Mouse (Mus musculus) adipocyte (in vitro differentiated cells): ENCODE measurements around the gene Olfr1148.

ENCODE experiments used
- DNase-seq: peaks from one replicate; pipeline ENCODE4 v3.0.0-alpha.2; 2016; ENCODE audit warnings: low spot score

Gene Olfr1148

GRCm38 (mm10) chr2:87830233-87830632, at the start of gene Olfr1148:
Gene Olfr1148, plus strand, starts transcription at chr2:87830533.
- DNase-seq, result no peak

DNA sequence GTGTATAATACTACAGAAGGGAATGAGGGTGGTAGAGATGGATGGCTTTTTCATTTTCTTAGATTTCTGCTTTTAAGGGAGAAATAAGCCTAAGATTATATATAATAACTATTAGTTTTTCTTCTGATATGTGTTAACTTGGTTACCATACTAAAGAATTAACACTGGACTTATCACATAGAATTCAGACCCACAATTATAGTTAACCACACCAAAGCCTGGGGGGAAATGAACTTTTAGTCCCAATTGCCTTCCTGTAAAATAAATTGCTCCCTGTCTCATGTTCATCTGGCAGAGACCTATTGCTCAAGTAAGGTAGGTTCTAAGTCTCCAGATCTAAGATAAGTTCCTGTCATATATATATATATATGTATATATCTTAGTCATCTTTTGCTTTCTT, 30.0 kb upstream of the Olfr1148 start, which contains the start of gene Olfr1143:
TSS of gene Olfr1143 (plus strand) at position 301 of the 400 bp plus-strand sequence.
- DNase-seq, result no peak

- DNase-seq, result no peak
Measured at GRCm38 (mm10) chr2:87809522-87809921, 20.8 kb upstream of the Olfr1148 start, which contains the start of gene Olfr1145. Gene Olfr1145, plus strand, starts transcription at chr2:87809822.

GRCm38 (mm10) chr2:87843693-87844092, 13.4 kb downstream of the Olfr1148 start, which contains the start of gene Olfr1150-ps1:
Gene Olfr1150-ps1, plus strand, starts transcription at chr2:87843993.
- DNase-seq, result no peak

GRCm38 (mm10) chr2:87855562-87855961, 25.2 kb downstream of the Olfr1148 start, which contains the start of gene Olfr1151:
Gene Olfr1151, plus strand, starts transcription at chr2:87855862.
- DNase-seq, result no peak

DNA sequence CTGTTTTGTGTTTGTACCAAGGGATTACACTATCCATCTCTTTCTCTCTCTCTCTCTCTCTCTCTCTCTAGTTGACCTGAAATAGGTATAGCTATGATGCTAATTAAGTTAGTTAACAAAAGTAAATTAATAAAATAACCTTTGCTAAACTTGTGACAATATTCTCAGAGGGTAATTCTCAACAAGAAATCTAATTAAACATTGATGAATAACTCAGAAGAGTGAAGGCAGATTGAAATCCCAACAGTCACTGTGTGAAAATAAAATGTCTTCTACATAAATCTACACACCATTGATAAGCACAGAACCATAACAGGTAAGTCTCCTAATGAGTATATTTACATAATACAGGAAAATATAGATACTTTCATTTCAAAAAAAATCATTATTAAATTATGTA, 35.9 kb downstream of the Olfr1148 start, which contains the start of gene Olfr1152:
TSS of gene Olfr1152 (plus strand) at position 301 of the 400 bp plus-strand sequence.
- DNase-seq, result no peak
